8 mouse cellular contexts compared by ENCODE assay signal in genomic region chr12:25163541-25163940, GRCm38 (mm10).
DNase-seq lines count a peak whose midpoint lies in the region; ATAC-seq and TF ChIP-seq lines count a peak whose summit lies in the region.

No protein-coding gene starts in this region.

- no peak overlapping the region for H3K4me2 ChIP-seq in lung, embryonic 14.5 days

- H3K27ac ChIP-seq in lung, embryonic 14.5 days (ENCODE audit: low read depth) = no peak overlapping the region
- H3K27ac ChIP-seq in kidney, adult 2 months (ENCODE audit: insufficient read depth, low read depth, low read length) = no peak overlapping the region
- no peak overlapping the region for H3K27ac ChIP-seq in gastrocnemius, adult 2 months

- H3K4me1 ChIP-seq in lung, embryonic 14.5 days (ENCODE audit: insufficient read depth) = peaks cover 6% of the 10 kb centered on the region; the same call in 1 of the 2 replicates
- peaks cover 22% of the 10 kb centered on the region for H3K4me1 ChIP-seq in lung, adult 2 months (ENCODE audit: control insufficient read depth, insufficient read depth, low read length)
- H3K4me1 ChIP-seq in kidney, adult 2 months (ENCODE audit: control insufficient read depth, insufficient read depth, low read length) = peaks cover 29% of the 10 kb centered on the region

- intact Hi-C loops in gastrocnemius, adult 2 months (cut with DNase I) = no loop called here

- ATAC-seq in lung, embryonic 14.5 days (ENCODE audit: insufficient read depth) = no peak

- no peaks in the 10 kb centered on the region for H3K9me3 ChIP-seq in lung, embryonic 14.5 days (ENCODE audit: low read depth, low read length)

- peak; percentile 27 for DNase-seq in lung, embryonic 14.5 days
- DNase-seq in lung, adult 2 months = no peak
- DNase-seq in brain, embryonic 14.5 days (ENCODE audit: low read depth) = peak; percentile 29
- peak; percentile 81 for DNase-seq in kidney, adult 2 months
- DNase-seq in ovary, postnatal 14 days (ENCODE audit: low spot score) = peak; percentile 22
- no peak for DNase-seq in frontal cortex, postnatal 14 days (ENCODE audit: low spot score in 2 of 2)
- no peak for DNase-seq in layer of hippocampus, adult 8-10 months (ENCODE audit: low spot score in 2 of 2)
- no peak for DNase-seq in gastrocnemius, adult 2 months

- no peaks in the 10 kb centered on the region for H3K27me3 ChIP-seq in lung, embryonic 14.5 days (ENCODE audit: insufficient read depth, low read length)
- no peaks in the 10 kb centered on the region for H3K27me3 ChIP-seq in kidney, adult 2 months (replicated peaks; ENCODE audit: control insufficient read depth, insufficient read depth, low read length)

- no peak for TF ChIP-seq CTCF in lung, embryonic 14.5 days (IDR thresholded peaks at IDR 0.05; ENCODE audit: low read depth)
- no peak for TF ChIP-seq CTCF in lung, adult 2 months (IDR thresholded peaks at IDR 0.05; ENCODE audit: insufficient read depth, low read length)
- TF ChIP-seq CTCF in brain, embryonic 14.5 days (IDR thresholded peaks at IDR 0.05; ENCODE audit: borderline replicate concordance, extremely low read depth, insufficient read depth, insufficient read length) = no peak
- TF ChIP-seq CTCF in kidney, adult 2 months (conservative IDR thresholded peaks at IDR 0.05; ENCODE audit: insufficient read depth, insufficient read length, low read depth, low read length) = no peak
- no peak for TF ChIP-seq CTCF in gastrocnemius, adult 2 months (IDR thresholded peaks at IDR 0.05)

- H3K36me3 ChIP-seq in lung, embryonic 14.5 days (ENCODE audit: insufficient read depth) = no peaks in the 10 kb centered on the region
- H3K36me3 ChIP-seq in kidney, adult 2 months (ENCODE audit: control insufficient read depth, insufficient read depth, low read length) = no peaks in the 10 kb centered on the region

- no peak for TF ChIP-seq POLR2A in lung, adult 2 months (IDR thresholded peaks at IDR 0.05; ENCODE audit: borderline replicate concordance, extremely low read depth, low read depth, low read length)
- no peak for TF ChIP-seq POLR2A in brain, embryonic 14.5 days (IDR thresholded peaks at IDR 0.05; ENCODE audit: borderline replicate concordance, extremely low read depth, insufficient read depth, insufficient read length, poor library complexity, severe bottlenecking)
- no peak for TF ChIP-seq POLR2A in kidney, adult 2 months (IDR thresholded peaks at IDR 0.05; ENCODE audit: low read depth, low read length)

- no peak overlapping the region for H3K4me3 ChIP-seq in lung, embryonic 14.5 days (ENCODE audit: low read depth, low read length)
- H3K4me3 ChIP-seq in lung, adult 2 months (replicated peaks; ENCODE audit: extremely low read depth, low read depth, low read length) = no peak overlapping the region
- H3K4me3 ChIP-seq in kidney, adult 2 months (ENCODE audit: insufficient read depth, low read depth, low read length) = no peak overlapping the region
- no peak overlapping the region for H3K4me3 ChIP-seq in gastrocnemius, adult 2 months

- 15% methylated on average over 6 of the region's 6 CpGs for WGBS in lung, embryonic 14.5 days
- WGBS in lung, adult 2 months = 22% methylated on average over 6 of the region's 6 CpGs
- 18% methylated on average over 6 of the region's 6 CpGs for WGBS in kidney, adult 2 months

- no peak overlapping the region for H3K9ac ChIP-seq in lung, embryonic 14.5 days

Comparison
In these comparisons a context has a peak if more than half of its experiments do, and no peak if none do; other contexts are left out.
1. DNase-seq: peak in lung, embryonic 14.5 days (single experiment), brain, embryonic 14.5 days (single experiment), kidney, adult 2 months (single experiment) and ovary, postnatal 14 days (single experiment); none in lung, adult 2 months (single experiment), frontal cortex, postnatal 14 days (0 of 2), layer of hippocampus, adult 8-10 months (0 of 2) and gastrocnemius, adult 2 months (single experiment).